Mouse (Mus musculus): ENCODE measurements around the gene Gab2. TPM values are rescaled to one million over a fixed set of nuclear protein-coding genes. Genes with fewer than 3 reads are reported as not detected.

Gab2 gene
- polyA plus RNA-seq, 1 experiment from 2014 or later: 7.6 TPM

GRCm38 (mm10) chr7:97076977-97077376 lies 4.4 kb upstream of the Gab2 start:
- Histone ChIP-seq H3K27ac (replicated peaks; ENCODE audit: low read depth, low read length) (no peak overlapping the region), H3K27me3 (replicated peaks; ENCODE audit: control insufficient read depth, insufficient read depth, low read length) (no peaks in the 10 kb centered on the region), H3K36me3 (ENCODE audit: control insufficient read depth, insufficient read depth, low read length) (no peaks in the 10 kb centered on the region), H3K4me1 (ENCODE audit: control insufficient read depth, insufficient read depth, low read length) (no peaks in the 10 kb centered on the region), H3K9me3 (ENCODE audit: control insufficient read depth, low read length) (no peaks in the 10 kb centered on the region), H3K4me2 (ENCODE audit: low read depth, low read length) (no peak overlapping the region), H3K9ac (ENCODE audit: low read depth, low read length) (no peak overlapping the region), H3K4me3 (ENCODE audit: low read depth, low read length) (no peak overlapping the region)
- DNase-seq (ENCODE audit: low spot score) (no peak), ATAC-seq (ENCODE audit: low read depth) (no peak)

GRCm38 (mm10) chr7:97078685-97079084 lies 2.7 kb upstream of the Gab2 start:
- no peak for DNase-seq (ENCODE audit: low spot score)
- Histone ChIP-seq H3K9me3 (ENCODE audit: control insufficient read depth, low read length) (no peaks in the 10 kb centered on the region), H3K4me2 (ENCODE audit: low read depth, low read length) (no peak overlapping the region), H3K9ac (ENCODE audit: low read depth, low read length) (no peak overlapping the region), H3K4me3 (ENCODE audit: low read depth, low read length) (no peak overlapping the region), H3K27me3 (replicated peaks; ENCODE audit: control insufficient read depth, insufficient read depth, low read length) (no peaks in the 10 kb centered on the region), H3K4me1 (ENCODE audit: control insufficient read depth, insufficient read depth, low read length) (peaks cover 4% of the 10 kb centered on the region; the same call in 1 of the 2 replicates), H3K27ac (replicated peaks; ENCODE audit: low read depth, low read length) (no peak overlapping the region), H3K36me3 (ENCODE audit: control insufficient read depth, insufficient read depth, low read length) (no peaks in the 10 kb centered on the region)
- no peak for ATAC-seq (ENCODE audit: low read depth)
- WGBS: 34% methylated on average over 4 of the region's 4 CpGs

GRCm38 (mm10) chr7:97079145-97079544 lies 2.2 kb upstream of the Gab2 start:
- Histone ChIP-seq H3K9me3 (ENCODE audit: control insufficient read depth, low read length) (no peaks in the 10 kb centered on the region), H3K4me1 (ENCODE audit: control insufficient read depth, insufficient read depth, low read length) (peaks cover 4% of the 10 kb centered on the region; the same call in 1 of the 2 replicates), H3K4me2 (ENCODE audit: low read depth, low read length) (peak overlapping the region; percentile 31; the same call in 1 of the 2 replicates), H3K27me3 (replicated peaks; ENCODE audit: control insufficient read depth, insufficient read depth, low read length) (no peaks in the 10 kb centered on the region), H3K4me3 (ENCODE audit: low read depth, low read length) (no peak overlapping the region), H3K9ac (ENCODE audit: low read depth, low read length) (no peak overlapping the region), H3K36me3 (ENCODE audit: control insufficient read depth, insufficient read depth, low read length) (no peaks in the 10 kb centered on the region), H3K27ac (replicated peaks; ENCODE audit: low read depth, low read length) (no peak overlapping the region)
- DNase-seq (ENCODE audit: low spot score): peak; percentile 69
- ATAC-seq (ENCODE audit: low read depth): no peak
- 14% methylated on average over 6 of the region's 6 CpGs for WGBS

GRCm38 (mm10) chr7:97079651-97080365 lies 1.6 kb upstream of the Gab2 start:
- Histone ChIP-seq H3K9ac (ENCODE audit: low read depth, low read length) (no peak overlapping the region), H3K27ac (replicated peaks; ENCODE audit: low read depth, low read length) (no peak overlapping the region), H3K36me3 (ENCODE audit: control insufficient read depth, insufficient read depth, low read length) (no peaks in the 10 kb centered on the region), H3K9me3 (ENCODE audit: control insufficient read depth, low read length) (no peaks in the 10 kb centered on the region), H3K4me1 (ENCODE audit: control insufficient read depth, insufficient read depth, low read length) (peaks cover 4% of the 10 kb centered on the region; the same call in 1 of the 2 replicates), H3K4me2 (ENCODE audit: low read depth, low read length) (no peak overlapping the region), H3K4me3 (ENCODE audit: low read depth, low read length) (no peak overlapping the region), H3K27me3 (replicated peaks; ENCODE audit: control insufficient read depth, insufficient read depth, low read length) (no peaks in the 10 kb centered on the region)
- ATAC-seq (ENCODE audit: low read depth) (no peak), DNase-seq (ENCODE audit: low spot score) (no peak)
- WGBS: 55% methylated on average over 4 of the region's 4 CpGs

- DNase-seq (ENCODE audit: low spot score) (peak; percentile 59), ATAC-seq (ENCODE audit: low read depth) (no peak)
- no peaks in the 10 kb centered on the region for H3K36me3 ChIP-seq (ENCODE audit: control insufficient read depth, insufficient read depth, low read length)
- H3K27me3 ChIP-seq (replicated peaks; ENCODE audit: control insufficient read depth, insufficient read depth, low read length): no peaks in the 10 kb centered on the region
- H3K9ac ChIP-seq (ENCODE audit: low read depth, low read length): peak overlapping the region; percentile 88
- 17% methylated on average over 4 of the region's 4 CpGs for WGBS
- peak overlapping the region; percentile 84 for H3K4me2 ChIP-seq (ENCODE audit: low read depth, low read length)
- peak overlapping the region; percentile 75 for H3K27ac ChIP-seq (replicated peaks; ENCODE audit: low read depth, low read length)
- peaks cover 4% of the 10 kb centered on the region; the same call in 1 of the 2 replicates for H3K4me1 ChIP-seq (ENCODE audit: control insufficient read depth, insufficient read depth, low read length)
- H3K9me3 ChIP-seq (ENCODE audit: control insufficient read depth, low read length): no peaks in the 10 kb centered on the region
- peak overlapping the region; percentile 95 for H3K4me3 ChIP-seq (ENCODE audit: low read depth, low read length)
These were observed 655 bp upstream of the Gab2 start for GRCm38 (mm10) chr7:97080621-97081241.

GRCm38 (mm10) chr7:97081959-97082218 lies 503 bp downstream of the Gab2 start:
- H3K4me3 ChIP-seq (ENCODE audit: low read depth, low read length): peak overlapping the region; percentile 95
- ATAC-seq (ENCODE audit: low read depth) (peak; percentile 51; the same call in 1 of the 2 replicates), DNase-seq (ENCODE audit: low spot score) (no peak)
- peaks cover 4% of the 10 kb centered on the region; the same call in 1 of the 2 replicates for H3K4me1 ChIP-seq (ENCODE audit: control insufficient read depth, insufficient read depth, low read length)
- H3K27ac ChIP-seq (replicated peaks; ENCODE audit: low read depth, low read length): peak overlapping the region; percentile 88
- no peaks in the 10 kb centered on the region for H3K36me3 ChIP-seq (ENCODE audit: control insufficient read depth, insufficient read depth, low read length)
- WGBS: no CpG with 5 or more reads among the region's 38 CpGs
- H3K9ac ChIP-seq (ENCODE audit: low read depth, low read length): peak overlapping the region; percentile 88
- peak overlapping the region; percentile 84 for H3K4me2 ChIP-seq (ENCODE audit: low read depth, low read length)
- no peaks in the 10 kb centered on the region for H3K27me3 ChIP-seq (replicated peaks; ENCODE audit: control insufficient read depth, insufficient read depth, low read length)
- no peaks in the 10 kb centered on the region for H3K9me3 ChIP-seq (ENCODE audit: control insufficient read depth, low read length)

GRCm38 (mm10) chr7:97082219-97083101 lies 1.1 kb downstream of the Gab2 start:
- ATAC-seq (ENCODE audit: low read depth): peak; percentile 34
- peak; percentile 80 for DNase-seq (ENCODE audit: low spot score)
- WGBS: under 1% methylated on average over 24 of the region's 40 CpGs

GRCm38 (mm10) chr7:97083579-97083978 lies 2.2 kb downstream of the Gab2 start:
- peaks cover 4% of the 10 kb centered on the region; the same call in 1 of the 2 replicates for H3K4me1 ChIP-seq (ENCODE audit: control insufficient read depth, insufficient read depth, low read length)
- H3K4me2 ChIP-seq (ENCODE audit: low read depth, low read length): peak overlapping the region; percentile 84; the same call in 1 of the 2 replicates
- no peak overlapping the region for H3K4me3 ChIP-seq (ENCODE audit: low read depth, low read length)
- H3K27ac ChIP-seq (replicated peaks; ENCODE audit: low read depth, low read length): no peak overlapping the region
- 82% methylated on average over 9 of the region's 9 CpGs for WGBS
- H3K9ac ChIP-seq (ENCODE audit: low read depth, low read length): no peak overlapping the region
- H3K27me3 ChIP-seq (replicated peaks; ENCODE audit: control insufficient read depth, insufficient read depth, low read length): no peaks in the 10 kb centered on the region
- no peaks in the 10 kb centered on the region for H3K36me3 ChIP-seq (ENCODE audit: control insufficient read depth, insufficient read depth, low read length)
- no peaks in the 10 kb centered on the region for H3K9me3 ChIP-seq (ENCODE audit: control insufficient read depth, low read length)
- ATAC-seq (ENCODE audit: low read depth) (no peak), DNase-seq (ENCODE audit: low spot score) (no peak)

More at GRCm38 (mm10) chr7:97082219-97083101, 1.1 kb downstream of the Gab2 start:
- peaks cover 4% of the 10 kb centered on the region; the same call in 1 of the 2 replicates for H3K4me1 ChIP-seq (ENCODE audit: control insufficient read depth, insufficient read depth, low read length)
- H3K9me3 ChIP-seq (ENCODE audit: control insufficient read depth, low read length): no peaks in the 10 kb centered on the region
- H3K27ac ChIP-seq (replicated peaks; ENCODE audit: low read depth, low read length): peak overlapping the region; percentile 88
- peak overlapping the region; percentile 88 for H3K9ac ChIP-seq (ENCODE audit: low read depth, low read length)
- H3K36me3 ChIP-seq (ENCODE audit: control insufficient read depth, insufficient read depth, low read length): no peaks in the 10 kb centered on the region
- H3K27me3 ChIP-seq (replicated peaks; ENCODE audit: control insufficient read depth, insufficient read depth, low read length): no peaks in the 10 kb centered on the region
- peak overlapping the region; percentile 84 for H3K4me2 ChIP-seq (ENCODE audit: low read depth, low read length)
- peak overlapping the region; percentile 95 for H3K4me3 ChIP-seq (ENCODE audit: low read depth, low read length)

Measured in embryonic facial prominence, embryonic 14.5 days (tissue).